Mouse (Mus musculus): Measurements from ENCODE around the gene St6gal1.

DNA sequence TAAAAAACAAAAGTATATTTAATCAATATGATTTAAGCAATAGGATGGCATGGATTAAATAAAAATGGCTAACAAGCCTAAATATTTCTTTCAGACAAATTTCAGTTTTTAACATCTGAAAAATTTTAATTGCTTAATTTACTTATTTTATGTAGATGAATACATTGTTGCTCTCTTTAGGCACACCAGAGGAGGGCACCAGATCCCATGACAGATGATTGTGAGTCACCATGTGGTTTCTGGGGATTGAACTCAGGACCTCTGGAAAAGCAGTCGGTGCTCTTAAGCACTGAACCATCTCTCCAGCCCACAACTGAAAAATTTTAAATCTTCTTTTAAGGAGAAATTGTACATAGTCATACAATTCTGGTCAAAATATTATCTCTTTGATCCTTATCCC lies 34.9 kb upstream of the St6gal1 start:
- TF ChIP-seq CTCF (IDR thresholded peaks at IDR 0.05; ENCODE audit: borderline replicate concordance, extremely low read depth, insufficient read depth, insufficient read length) (no peak), POLR2A (IDR thresholded peaks at IDR 0.05; ENCODE audit: borderline replicate concordance, extremely low read depth, insufficient read depth, insufficient read length, poor library complexity, severe bottlenecking) (no peak)

Measured in brain, embryonic 14.5 days (tissue).